Mouse (Mus musculus): Measurements from ENCODE around the gene Stoml3. TPM values are rescaled to one million over a fixed set of nuclear protein-coding genes. Genes with fewer than 3 reads are reported as not detected.
A peak's percentile ranks its signal among the peaks of the same experiment; 100 is the strongest.

Gene Stoml3
- polyA plus RNA-seq, 1 experiment from 2014 or later = not detected

DNA sequence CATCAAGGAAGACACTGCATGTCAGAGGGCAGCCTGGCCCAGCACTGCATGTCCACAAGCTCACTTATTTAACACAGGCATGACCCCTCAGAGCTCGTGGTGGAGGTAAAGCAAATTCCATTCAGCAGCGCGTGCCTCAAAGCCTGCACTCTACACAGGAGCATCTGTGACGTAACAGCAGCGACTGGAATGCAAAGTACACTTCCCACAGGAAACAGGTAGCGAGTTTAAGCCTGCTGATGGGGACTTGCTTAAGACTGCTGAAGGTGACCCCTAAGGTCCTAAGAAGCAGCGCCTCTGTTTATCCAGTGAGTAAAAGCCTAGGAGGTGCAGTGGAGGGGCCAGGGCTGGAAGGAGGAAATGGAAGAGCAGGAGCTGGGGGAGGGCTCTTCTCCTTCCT is 33.5 kb upstream of the Stoml3 start:
- H3K27ac ChIP-seq (ENCODE audit: low read depth) = no peak overlapping the region
- ATAC-seq (replicated peaks; ENCODE audit: low FRiP score, low TSS enrichment, low read depth) = no peak

DNA sequence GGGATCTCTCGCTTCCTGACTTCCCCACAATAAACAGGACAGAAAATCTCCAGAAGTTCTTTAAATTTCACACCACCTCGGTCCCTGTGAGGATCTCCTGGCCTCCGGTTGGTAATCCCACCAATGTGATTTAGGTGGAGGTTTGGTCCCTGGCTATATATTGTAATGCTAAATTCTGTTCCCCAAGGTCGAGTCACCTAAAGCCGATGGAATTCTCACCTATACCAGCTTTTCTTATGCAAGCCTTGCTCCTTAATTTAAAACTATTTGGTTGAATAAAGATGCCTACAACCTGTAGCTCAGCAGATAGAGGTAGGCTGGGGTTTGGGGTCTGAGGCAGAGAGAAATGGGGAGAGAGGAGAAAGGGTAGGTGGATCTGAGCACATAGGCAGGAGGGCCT is 30.7 kb upstream of the Stoml3 start:
- no peaks in the 10 kb centered on the region for H3K27me3 ChIP-seq (replicated peaks; ENCODE audit: control insufficient read depth, insufficient read depth, low read length)
- no peaks in the 10 kb centered on the region for H3K4me1 ChIP-seq (replicated peaks; ENCODE audit: control insufficient read depth, insufficient read depth, low read length)
- H3K4me2 ChIP-seq (ENCODE audit: low read length) = no peak overlapping the region
- no peak overlapping the region for H3K27ac ChIP-seq (ENCODE audit: low read depth)
- no peaks in the 10 kb centered on the region for H3K9me3 ChIP-seq (ENCODE audit: control insufficient read depth, low read length)
- WGBS = 62% methylated on average over 5 of the region's 5 CpGs
- H3K36me3 ChIP-seq (ENCODE audit: control insufficient read depth, insufficient read depth, low read length) = peaks cover 77% of the 10 kb centered on the region
- H3K9ac ChIP-seq (ENCODE audit: low read length) = no peak overlapping the region
- no peak overlapping the region for H3K4me3 ChIP-seq (ENCODE audit: low read depth, low read length)
- no peak for ATAC-seq (replicated peaks; ENCODE audit: low FRiP score, low TSS enrichment, low read depth)
- DNase-seq (ENCODE audit: low spot score) = no peak

More for the DNA sequence above, 33.5 kb upstream of the Stoml3 start:
- Histone ChIP-seq H3K9ac (ENCODE audit: low read length) (no peak overlapping the region), H3K36me3 (ENCODE audit: control insufficient read depth, insufficient read depth, low read length) (peaks cover 97% of the 10 kb centered on the region), H3K4me3 (ENCODE audit: low read depth, low read length) (no peak overlapping the region), H3K4me2 (ENCODE audit: low read length) (no peak overlapping the region), H3K9me3 (ENCODE audit: control insufficient read depth, low read length) (no peaks in the 10 kb centered on the region), H3K4me1 (replicated peaks; ENCODE audit: control insufficient read depth, insufficient read depth, low read length) (no peaks in the 10 kb centered on the region), H3K27me3 (replicated peaks; ENCODE audit: control insufficient read depth, insufficient read depth, low read length) (no peaks in the 10 kb centered on the region)
- no peak for DNase-seq (ENCODE audit: low spot score)
- WGBS = 77% methylated on average over 7 of the region's 7 CpGs

DNA sequence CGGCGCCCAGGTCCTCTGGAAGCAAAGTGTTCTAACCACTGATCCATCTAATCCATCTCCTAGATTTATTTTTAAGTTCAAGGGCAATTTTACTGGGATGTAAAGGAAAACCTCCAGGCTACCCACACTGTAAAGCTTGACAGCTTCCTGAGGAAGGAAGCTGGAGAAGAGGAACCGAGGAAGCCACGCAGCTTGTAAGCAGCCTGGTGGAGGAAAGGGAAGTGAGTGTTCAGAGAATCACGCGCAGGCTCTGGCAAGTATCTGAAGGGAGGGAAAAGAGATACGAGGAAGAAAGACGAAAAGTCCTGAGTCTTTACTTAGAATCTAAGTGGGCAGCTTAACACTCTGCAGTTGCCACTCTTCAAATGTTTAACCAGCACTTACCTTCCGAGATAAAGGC is 28.3 kb upstream of the Stoml3 start:
- no peak for ATAC-seq (replicated peaks; ENCODE audit: low FRiP score, low TSS enrichment, low read depth)
- H3K4me1 ChIP-seq (replicated peaks; ENCODE audit: control insufficient read depth, insufficient read depth, low read length) = no peaks in the 10 kb centered on the region
- peaks cover 54% of the 10 kb centered on the region for H3K36me3 ChIP-seq (ENCODE audit: control insufficient read depth, insufficient read depth, low read length)
- no peak overlapping the region for H3K4me2 ChIP-seq (ENCODE audit: low read length)
- no peak for DNase-seq (ENCODE audit: low spot score)
- H3K27ac ChIP-seq (ENCODE audit: low read depth) = no peak overlapping the region
- H3K27me3 ChIP-seq (replicated peaks; ENCODE audit: control insufficient read depth, insufficient read depth, low read length) = no peaks in the 10 kb centered on the region
- no peak overlapping the region for H3K4me3 ChIP-seq (ENCODE audit: low read depth, low read length)
- no peaks in the 10 kb centered on the region for H3K9me3 ChIP-seq (ENCODE audit: control insufficient read depth, low read length)
- H3K9ac ChIP-seq (ENCODE audit: low read length) = no peak overlapping the region
- WGBS = 78% methylated on average over 9 of the region's 9 CpGs

DNA sequence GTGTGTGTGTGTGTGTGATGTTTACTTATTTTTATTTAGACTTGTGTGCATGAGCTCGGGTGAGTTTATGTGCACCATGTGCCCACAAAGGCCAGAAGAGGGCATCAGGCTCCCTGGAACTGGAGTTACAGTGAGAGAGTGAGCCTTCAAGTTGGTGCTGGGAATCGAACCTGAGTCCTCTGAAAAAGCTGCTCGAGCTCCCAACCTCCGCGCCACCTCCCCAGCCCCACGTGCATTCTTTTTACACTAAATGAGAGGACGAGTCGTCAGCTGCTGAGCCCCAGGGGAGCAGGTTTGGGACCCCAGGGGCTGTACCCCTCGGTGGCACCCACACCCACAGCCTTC is 25.8 kb upstream of the Stoml3 start:
- Histone ChIP-seq H3K9me3 (ENCODE audit: control insufficient read depth, low read length) (no peaks in the 10 kb centered on the region), H3K4me2 (ENCODE audit: low read length) (peak overlapping the region; percentile 66), H3K36me3 (ENCODE audit: control insufficient read depth, insufficient read depth, low read length) (peaks cover 28% of the 10 kb centered on the region), H3K27ac (ENCODE audit: low read depth) (peak overlapping the region; percentile 81), H3K4me3 (ENCODE audit: low read depth, low read length) (peak overlapping the region; percentile 95), H3K4me1 (replicated peaks; ENCODE audit: control insufficient read depth, insufficient read depth, low read length) (peaks cover 18% of the 10 kb centered on the region), H3K9ac (ENCODE audit: low read length) (peak overlapping the region; percentile 90), H3K27me3 (replicated peaks; ENCODE audit: control insufficient read depth, insufficient read depth, low read length) (no peaks in the 10 kb centered on the region)
- WGBS = 5% methylated on average over 9 of the region's 9 CpGs
- DNase-seq (ENCODE audit: low spot score) (no peak), ATAC-seq (replicated peaks; ENCODE audit: low FRiP score, low TSS enrichment, low read depth) (no peak)

DNA sequence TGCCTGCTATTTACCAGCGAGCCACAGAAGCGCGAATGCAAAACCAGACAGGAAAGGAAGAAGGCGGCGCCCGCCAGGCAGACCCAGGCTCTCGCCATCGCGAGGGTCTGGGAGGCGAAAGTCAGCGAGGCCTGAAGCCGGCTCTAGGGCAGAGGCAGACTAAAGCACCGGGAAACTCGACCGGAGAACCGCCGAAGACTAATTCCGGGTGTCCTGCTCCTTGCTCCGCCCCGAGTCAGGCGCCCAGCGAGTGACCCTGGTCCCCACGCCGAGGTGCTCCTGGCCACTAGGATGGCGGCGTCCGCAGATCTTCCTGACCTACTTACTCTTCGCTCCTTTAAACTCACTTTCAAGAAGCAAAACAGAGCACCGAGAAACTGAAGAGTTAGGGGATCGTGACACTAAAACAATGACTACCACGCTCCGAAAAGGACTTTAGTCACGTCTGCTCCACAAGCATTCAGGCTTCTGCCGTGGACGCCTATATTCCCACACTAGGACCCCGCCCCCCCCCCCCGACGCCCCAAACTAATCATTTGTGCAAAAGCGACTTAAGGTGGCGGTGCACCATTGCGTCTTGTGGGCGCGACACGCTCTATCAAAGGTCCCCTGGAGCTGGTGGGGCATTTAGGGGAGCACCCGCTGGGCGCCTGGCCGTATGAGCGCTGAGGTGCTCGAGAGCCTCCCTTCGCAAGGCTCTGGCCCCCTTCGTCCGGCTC is 25.2 kb upstream of the Stoml3 start, which contains the start of the genes Nhlrc3 and Proser1:
Nhlrc3 (minus strand) TSS at position 287 of the 719 bp plus-strand sequence.
Proser1 (plus strand) TSS at position 621 of the 719 bp plus-strand sequence.
- Histone ChIP-seq H3K4me2 (ENCODE audit: low read length) (peak within 1 kb of the TSS; percentile 66), H3K36me3 (ENCODE audit: control insufficient read depth, insufficient read depth, low read length) (peaks cover 23% of the 10 kb centered on the region), H3K27ac (ENCODE audit: low read depth) (peak within 1 kb of the TSS; percentile 81), H3K4me3 (ENCODE audit: low read depth, low read length) (peak within 1 kb of the TSS; percentile 95), H3K9me3 (ENCODE audit: control insufficient read depth, low read length) (no peaks in the 10 kb centered on the region), H3K27me3 (replicated peaks; ENCODE audit: control insufficient read depth, insufficient read depth, low read length) (no peaks in the 10 kb centered on the region), H3K9ac (ENCODE audit: low read length) (peak within 1 kb of the TSS; percentile 90), H3K4me1 (replicated peaks; ENCODE audit: control insufficient read depth, insufficient read depth, low read length) (peaks cover 18% of the 10 kb centered on the region)
- WGBS = under 1% methylated on average over 50 of the region's 52 CpGs
- ATAC-seq (replicated peaks; ENCODE audit: low FRiP score, low TSS enrichment, low read depth) (peak; percentile 96), DNase-seq (ENCODE audit: low spot score) (peak; percentile 98)

DNA sequence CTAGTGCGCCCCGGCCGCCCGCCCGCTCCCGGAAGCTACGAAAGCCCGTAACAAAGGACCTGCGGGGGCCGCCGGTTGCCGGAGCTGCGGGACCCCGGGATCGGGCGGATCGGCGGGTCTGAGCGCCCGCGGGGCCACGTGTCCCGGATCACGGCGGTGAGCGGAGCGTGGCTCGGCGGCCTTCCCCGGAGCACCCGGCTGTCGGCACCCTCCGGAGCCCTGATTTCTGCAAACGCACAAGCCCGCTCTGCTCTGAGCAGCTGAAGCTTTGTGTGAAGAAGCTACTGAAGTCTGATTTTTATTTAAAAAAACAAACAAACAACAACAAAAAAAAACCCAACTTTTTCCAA is 24.7 kb upstream of the Stoml3 start:
- Histone ChIP-seq H3K27me3 (replicated peaks; ENCODE audit: control insufficient read depth, insufficient read depth, low read length) (no peaks in the 10 kb centered on the region), H3K9ac (ENCODE audit: low read length) (peak overlapping the region; percentile 90), H3K4me2 (ENCODE audit: low read length) (peak overlapping the region; percentile 66), H3K9me3 (ENCODE audit: control insufficient read depth, low read length) (no peaks in the 10 kb centered on the region), H3K36me3 (ENCODE audit: control insufficient read depth, insufficient read depth, low read length) (peaks cover 23% of the 10 kb centered on the region), H3K27ac (ENCODE audit: low read depth) (peak overlapping the region; percentile 81), H3K4me1 (replicated peaks; ENCODE audit: control insufficient read depth, insufficient read depth, low read length) (peaks cover 18% of the 10 kb centered on the region), H3K4me3 (ENCODE audit: low read depth, low read length) (peak overlapping the region; percentile 95)
- WGBS = 0% methylated on average over 35 of the region's 35 CpGs
- ATAC-seq (replicated peaks; ENCODE audit: low FRiP score, low TSS enrichment, low read depth) (no peak), DNase-seq (ENCODE audit: low spot score) (no peak)

DNA sequence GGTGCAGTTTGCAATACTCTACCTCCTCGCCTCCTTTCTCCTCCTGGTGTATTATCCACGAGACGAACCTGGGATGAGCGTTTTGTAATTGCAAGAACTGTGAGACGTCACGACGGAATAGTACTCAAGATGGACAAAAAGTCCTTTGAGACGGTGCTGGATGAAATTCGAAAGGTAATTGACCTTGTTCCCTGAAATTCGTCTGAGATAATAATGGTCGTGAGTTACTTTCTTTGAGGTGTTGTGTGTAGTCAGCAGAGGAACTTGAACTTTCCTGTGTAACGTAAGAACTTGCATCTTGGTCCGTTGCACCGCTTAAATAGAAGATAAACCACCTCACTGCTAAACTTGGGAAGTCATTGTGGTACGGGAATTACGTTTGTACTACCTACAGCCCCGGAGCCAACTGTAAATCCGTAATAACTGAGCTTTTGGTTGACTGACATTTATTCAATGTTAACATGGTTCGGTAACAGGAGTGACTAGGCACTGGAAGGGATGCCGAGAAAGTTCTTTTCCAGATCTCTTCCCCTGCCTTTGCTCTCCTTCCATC is 24.2 kb upstream of the Stoml3 start:
- peak; percentile 60 for DNase-seq (ENCODE audit: low spot score)
- H3K27me3 ChIP-seq (replicated peaks; ENCODE audit: control insufficient read depth, insufficient read depth, low read length) = no peaks in the 10 kb centered on the region
- peak overlapping the region; percentile 95 for H3K4me3 ChIP-seq (ENCODE audit: low read depth, low read length)
- H3K9me3 ChIP-seq (ENCODE audit: control insufficient read depth, low read length) = no peaks in the 10 kb centered on the region
- H3K9ac ChIP-seq (ENCODE audit: low read length) = peak overlapping the region; percentile 90
- under 1% methylated on average over 20 of the region's 20 CpGs for WGBS
- H3K27ac ChIP-seq (ENCODE audit: low read depth) = peak overlapping the region; percentile 81
- peaks cover 26% of the 10 kb centered on the region for H3K36me3 ChIP-seq (ENCODE audit: control insufficient read depth, insufficient read depth, low read length)
- peak overlapping the region; percentile 66 for H3K4me2 ChIP-seq (ENCODE audit: low read length)
- 0 out of 2 replicates have a peak, but pooled peaks have one; percentile 28 for ATAC-seq (replicated peaks; ENCODE audit: low FRiP score, low TSS enrichment, low read depth)
- H3K4me1 ChIP-seq (replicated peaks; ENCODE audit: control insufficient read depth, insufficient read depth, low read length) = peaks cover 18% of the 10 kb centered on the region

DNA sequence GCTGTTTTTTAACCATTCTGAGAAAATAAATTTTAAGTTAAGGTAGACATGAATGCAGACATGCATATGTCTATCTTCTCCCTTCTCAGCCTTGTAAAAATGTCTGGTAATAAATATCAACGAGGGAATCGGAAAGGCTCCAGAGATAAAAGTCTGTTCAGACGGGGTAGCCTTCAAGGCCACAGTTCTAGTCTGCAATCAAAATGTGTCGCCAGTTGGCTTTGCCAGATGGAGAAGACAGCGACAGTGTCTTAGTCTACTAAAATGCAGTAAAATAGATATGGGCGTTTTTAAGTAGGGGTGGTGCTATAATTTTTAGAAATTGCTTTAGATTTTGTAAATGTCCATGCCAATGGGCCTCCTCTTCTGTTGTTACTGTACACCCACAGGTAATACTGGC is 23.1 kb upstream of the Stoml3 start:
- H3K4me3 ChIP-seq (ENCODE audit: low read depth, low read length) = peak overlapping the region; percentile 95
- 33% methylated on average over 6 of the region's 6 CpGs for WGBS
- no peak overlapping the region for H3K9ac ChIP-seq (ENCODE audit: low read length)
- no peaks in the 10 kb centered on the region for H3K27me3 ChIP-seq (replicated peaks; ENCODE audit: control insufficient read depth, insufficient read depth, low read length)
- ATAC-seq (replicated peaks; ENCODE audit: low FRiP score, low TSS enrichment, low read depth) = no peak
- DNase-seq (ENCODE audit: low spot score) = no peak
- peaks cover 18% of the 10 kb centered on the region for H3K4me1 ChIP-seq (replicated peaks; ENCODE audit: control insufficient read depth, insufficient read depth, low read length)
- H3K9me3 ChIP-seq (ENCODE audit: control insufficient read depth, low read length) = no peaks in the 10 kb centered on the region
- H3K36me3 ChIP-seq (ENCODE audit: control insufficient read depth, insufficient read depth, low read length) = peaks cover 26% of the 10 kb centered on the region
- no peak overlapping the region for H3K27ac ChIP-seq (ENCODE audit: low read depth)
- H3K4me2 ChIP-seq (ENCODE audit: low read length) = peak overlapping the region; percentile 66

DNA sequence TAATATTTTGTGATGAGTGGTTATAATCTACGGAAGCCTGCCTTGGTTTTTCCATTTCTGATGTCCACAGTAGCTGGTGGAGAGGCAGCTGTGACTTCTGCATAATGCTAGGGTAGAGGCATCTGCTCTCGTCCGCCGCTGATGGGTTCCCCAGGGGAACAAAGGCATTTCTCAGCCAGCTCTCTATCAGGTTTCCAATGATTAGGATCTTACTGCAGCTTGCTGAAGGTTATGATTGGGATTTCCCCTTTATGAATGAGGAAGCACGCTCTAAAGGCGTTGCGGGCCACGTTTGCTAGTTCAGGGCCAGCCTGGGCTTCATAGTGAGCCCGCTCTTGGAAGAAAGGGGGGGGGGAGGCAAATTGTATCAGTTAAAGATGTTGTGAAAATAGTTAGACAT is 22.0 kb upstream of the Stoml3 start:
- Histone ChIP-seq H3K27me3 (replicated peaks; ENCODE audit: control insufficient read depth, insufficient read depth, low read length) (no peaks in the 10 kb centered on the region), H3K9ac (ENCODE audit: low read length) (no peak overlapping the region), H3K4me1 (replicated peaks; ENCODE audit: control insufficient read depth, insufficient read depth, low read length) (peaks cover 18% of the 10 kb centered on the region), H3K4me2 (ENCODE audit: low read length) (peak overlapping the region; percentile 18; the same call in 1 of the 2 replicates), H3K27ac (ENCODE audit: low read depth) (no peak overlapping the region), H3K36me3 (ENCODE audit: control insufficient read depth, insufficient read depth, low read length) (peaks cover 31% of the 10 kb centered on the region), H3K9me3 (ENCODE audit: control insufficient read depth, low read length) (no peaks in the 10 kb centered on the region), H3K4me3 (ENCODE audit: low read depth, low read length) (no peak overlapping the region)
- 71% methylated on average over 9 of the region's 9 CpGs for WGBS
- DNase-seq (ENCODE audit: low spot score) (no peak), ATAC-seq (replicated peaks; ENCODE audit: low FRiP score, low TSS enrichment, low read depth) (no peak)

Data from intestine, embryonic 14.5 days (tissue).